Mouse (Mus musculus) C2C12 (cell line): ENCODE results near the gene Taf9.

Experiments
- CEBPB ChIP-seq: IDR thresholded peaks from one replicate; pipeline ENCODE4 v1.6.1; 2011; ENCODE audit warnings: low read depth, mild to moderate bottlenecking, control low read depth, moderate library complexity
- CTCF ChIP-seq: IDR thresholded peaks from one replicate; pipeline ENCODE4 v1.5.1; 2011; ENCODE audit not compliant: control insufficient read depth, insufficient read depth, insufficient read length
- FOSL1 ChIP-seq: IDR thresholded peaks from one replicate; pipeline ENCODE4 v1.8.0; 2011; ENCODE audit warnings: mild to moderate bottlenecking, low read length; ENCODE audit not compliant: poor library complexity, insufficient read depth, severe bottlenecking
- MAX ChIP-seq: IDR thresholded peaks from one replicate; pipeline ENCODE4 v1.6.1; 2011; ENCODE audit warnings: mild to moderate bottlenecking, control low read depth
- MYOD1 ChIP-seq: IDR thresholded peaks from one replicate; pipeline ENCODE4 v1.6.1; 2011; ENCODE audit warnings: low read depth; ENCODE audit not compliant: control insufficient read depth, insufficient read length
- MYOG ChIP-seq: IDR thresholded peaks from one replicate; pipeline ENCODE4 v1.6.1; 2011; ENCODE audit not compliant: control insufficient read depth, insufficient read length; ENCODE audit errors: extremely low read depth
- USF1 ChIP-seq: IDR thresholded peaks from one replicate; pipeline ENCODE4 v1.6.1; 2011; ENCODE audit warnings: low read depth, mild to moderate bottlenecking, control low read depth, moderate library complexity

DNA sequence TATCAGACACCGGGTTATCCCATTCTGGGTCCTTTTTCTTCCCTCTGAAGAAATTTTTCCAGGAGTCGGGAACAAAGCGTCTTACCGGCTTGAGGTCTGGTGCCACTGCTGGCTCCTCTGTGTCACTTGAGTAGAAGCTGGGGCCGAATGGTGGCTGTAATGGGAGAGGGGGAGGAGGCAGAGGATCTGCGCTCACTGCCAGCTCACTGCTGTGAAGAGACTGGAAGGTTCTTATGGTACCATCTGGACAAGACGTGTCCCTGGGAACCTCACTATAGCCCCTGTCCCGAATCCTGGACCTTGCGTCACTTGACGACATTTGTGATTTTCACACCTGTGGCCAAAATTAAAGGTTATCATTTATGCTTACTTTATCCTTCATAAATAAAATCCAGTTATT, 39.1 kb upstream of the Taf9 start:
- no peak for TF ChIP-seq CTCF
- TF ChIP-seq MAX = no peak
- no peak for TF ChIP-seq MYOD1
- no peak for TF ChIP-seq USF1
- TF ChIP-seq FOSL1 = no peak
- no peak for TF ChIP-seq MYOG
- no peak for TF ChIP-seq CEBPB
